Mouse (Mus musculus): Measurements from ENCODE around the gene Dolpp1. TPM values are rescaled to one million over a fixed set of nuclear protein-coding genes. Genes with fewer than 3 reads are reported as not detected.

The Dolpp1 gene
- polyA plus RNA-seq, 1 experiment = not detected

- Histone ChIP-seq H3K4me3 (ENCODE audit: insufficient read depth, low read depth, low read length) (no peak overlapping the region), H3K4me1 (ENCODE audit: control insufficient read depth, insufficient read depth, low read length) (peaks cover 21% of the 10 kb centered on the region), H3K27ac (ENCODE audit: insufficient read depth, low read depth, low read length) (no peak overlapping the region)
- TF ChIP-seq POLR2A (IDR thresholded peaks at IDR 0.05; ENCODE audit: insufficient read depth, low read depth, low read length) = no peak
- TF ChIP-seq CTCF (IDR thresholded peaks at IDR 0.05; ENCODE audit: insufficient read depth, low read depth, low read length) = no peak
- 83% methylated on average over 9 of the region's 9 CpGs for WGBS
These were observed 5.1 kb upstream of the Dolpp1 start for GRCm38 (mm10) chr2:30386913-30387312.

- 94% methylated on average over 2 of the region's 2 CpGs for WGBS
These were observed 3.1 kb upstream of the Dolpp1 start for GRCm38 (mm10) chr2:30389000-30389399.

GRCm38 (mm10) chr2:30392577-30393369, 719 bp downstream of the Dolpp1 start:
- Histone ChIP-seq H3K4me3 (ENCODE audit: insufficient read depth, low read depth, low read length) (peak overlapping the region; percentile 61), H3K4me1 (ENCODE audit: control insufficient read depth, insufficient read depth, low read length) (peaks cover 19% of the 10 kb centered on the region), H3K27ac (ENCODE audit: insufficient read depth, low read depth, low read length) (peak overlapping the region; percentile 81)
- TF ChIP-seq CTCF (IDR thresholded peaks at IDR 0.05; ENCODE audit: insufficient read depth, low read depth, low read length) = no peak
- TF ChIP-seq POLR2A (IDR thresholded peaks at IDR 0.05; ENCODE audit: insufficient read depth, low read depth, low read length) = no peak
- WGBS = 2% methylated on average over 54 of the region's 54 CpGs

More at GRCm38 (mm10) chr2:30389000-30389399, 3.1 kb upstream of the Dolpp1 start:
- H3K4me3 ChIP-seq (ENCODE audit: insufficient read depth, low read depth, low read length) = no peak overlapping the region
- peaks cover 33% of the 10 kb centered on the region for H3K4me1 ChIP-seq (ENCODE audit: control insufficient read depth, insufficient read depth, low read length)
- TF ChIP-seq CTCF (IDR thresholded peaks at IDR 0.05; ENCODE audit: insufficient read depth, low read depth, low read length) = no peak
- no peak for TF ChIP-seq POLR2A (IDR thresholded peaks at IDR 0.05; ENCODE audit: insufficient read depth, low read depth, low read length)
- no peak overlapping the region for H3K27ac ChIP-seq (ENCODE audit: insufficient read depth, low read depth, low read length)

- Histone ChIP-seq H3K4me1 (ENCODE audit: control insufficient read depth, insufficient read depth, low read length) (peaks cover 19% of the 10 kb centered on the region), H3K4me3 (ENCODE audit: insufficient read depth, low read depth, low read length) (peak overlapping the region; percentile 61), H3K27ac (ENCODE audit: insufficient read depth, low read depth, low read length) (no peak overlapping the region)
- 50% methylated on average over 1 of the region's 1 CpGs for WGBS
- TF ChIP-seq POLR2A (IDR thresholded peaks at IDR 0.05; ENCODE audit: insufficient read depth, low read depth, low read length) (no peak), CTCF (IDR thresholded peaks at IDR 0.05; ENCODE audit: insufficient read depth, low read depth, low read length) (no peak)
These were observed 1.3 kb downstream of the Dolpp1 start for GRCm38 (mm10) chr2:30393370-30393656.

DNA sequence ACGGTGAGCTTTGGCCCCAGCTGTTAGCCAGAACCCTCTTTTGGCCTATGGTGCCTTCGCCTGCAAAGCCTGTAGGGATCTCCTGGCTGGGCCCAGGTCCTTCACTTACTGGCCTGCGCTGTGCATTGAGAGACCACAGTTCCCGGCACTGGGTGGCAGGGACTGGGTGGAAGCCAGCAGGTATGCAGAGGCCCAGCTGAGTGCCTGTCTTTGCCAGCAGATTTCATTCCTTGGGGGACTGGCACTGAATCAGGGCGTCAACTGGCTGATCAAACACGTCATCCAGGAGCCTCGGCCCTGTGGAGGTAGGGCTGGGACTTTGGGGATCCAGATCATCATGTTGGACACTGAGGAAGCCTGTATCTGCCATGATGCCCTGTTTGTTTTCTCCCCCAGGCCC, 3.7 kb downstream of the Dolpp1 start:
- TF ChIP-seq CTCF (IDR thresholded peaks at IDR 0.05; ENCODE audit: insufficient read depth, low read depth, low read length) (no peak), POLR2A (IDR thresholded peaks at IDR 0.05; ENCODE audit: insufficient read depth, low read depth, low read length) (no peak)
- Histone ChIP-seq H3K4me1 (ENCODE audit: control insufficient read depth, insufficient read depth, low read length) (peaks cover 25% of the 10 kb centered on the region), H3K27ac (ENCODE audit: insufficient read depth, low read depth, low read length) (no peak overlapping the region), H3K4me3 (ENCODE audit: insufficient read depth, low read depth, low read length) (no peak overlapping the region)
- WGBS = 87% methylated on average over 7 of the region's 7 CpGs

GRCm38 (mm10) chr2:30396246-30396645, 4.2 kb downstream of the Dolpp1 start:
- Histone ChIP-seq H3K27ac (ENCODE audit: insufficient read depth, low read depth, low read length) (no peak overlapping the region), H3K4me1 (ENCODE audit: control insufficient read depth, insufficient read depth, low read length) (peaks cover 23% of the 10 kb centered on the region), H3K4me3 (ENCODE audit: insufficient read depth, low read depth, low read length) (no peak overlapping the region)
- TF ChIP-seq CTCF (IDR thresholded peaks at IDR 0.05; ENCODE audit: insufficient read depth, low read depth, low read length) (no peak), POLR2A (IDR thresholded peaks at IDR 0.05; ENCODE audit: insufficient read depth, low read depth, low read length) (no peak)
- WGBS = 85% methylated on average over 7 of the region's 7 CpGs

DNA sequence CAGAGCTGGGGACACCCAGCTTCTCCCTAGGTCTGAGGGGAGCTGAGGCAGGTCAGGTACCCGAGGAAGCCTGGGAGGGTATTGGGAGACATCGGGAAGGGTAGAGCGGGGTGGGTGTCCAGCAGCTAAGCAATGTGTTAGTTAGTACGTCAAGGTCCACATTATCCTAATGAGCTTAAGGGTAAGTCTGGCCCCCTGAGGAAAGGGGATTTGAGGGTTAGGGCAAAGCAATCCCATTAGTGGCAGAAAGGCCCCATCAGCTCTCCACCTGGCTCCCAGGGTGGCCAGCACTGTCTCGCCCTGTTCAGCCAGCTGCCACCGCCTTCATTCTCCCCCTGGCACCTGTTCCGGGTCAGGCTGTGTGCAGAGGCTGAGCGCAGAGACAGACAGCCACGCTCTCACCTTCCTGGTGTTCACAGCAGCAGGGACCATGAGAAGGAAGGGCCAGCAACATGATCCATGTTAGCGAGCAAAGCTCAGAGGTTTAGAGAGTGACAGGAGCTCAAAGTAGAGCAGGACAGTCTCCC, 6.0 kb downstream of the Dolpp1 start:
- TF ChIP-seq CTCF (IDR thresholded peaks at IDR 0.05; ENCODE audit: insufficient read depth, low read depth, low read length) = no peak
- TF ChIP-seq POLR2A (IDR thresholded peaks at IDR 0.05; ENCODE audit: insufficient read depth, low read depth, low read length) = no peak
- 77% methylated on average over 10 of the region's 10 CpGs for WGBS
- no peak overlapping the region for H3K27ac ChIP-seq (ENCODE audit: insufficient read depth, low read depth, low read length)
- no peak overlapping the region for H3K4me3 ChIP-seq (ENCODE audit: insufficient read depth, low read depth, low read length)
- peaks cover 18% of the 10 kb centered on the region for H3K4me1 ChIP-seq (ENCODE audit: control insufficient read depth, insufficient read depth, low read length)

GRCm38 (mm10) chr2:30399191-30400171, 7.4 kb downstream of the Dolpp1 start:
- WGBS = 30% methylated on average over 20 of the region's 20 CpGs
- Histone ChIP-seq H3K4me1 (ENCODE audit: control insufficient read depth, insufficient read depth, low read length) (peaks cover 8% of the 10 kb centered on the region; the same call in 1 of the 2 replicates), H3K4me3 (ENCODE audit: insufficient read depth, low read depth, low read length) (no peak overlapping the region), H3K27ac (ENCODE audit: insufficient read depth, low read depth, low read length) (peak overlapping the region; percentile 6; the same call in 1 of the 2 replicates)
- TF ChIP-seq POLR2A (IDR thresholded peaks at IDR 0.05; ENCODE audit: insufficient read depth, low read depth, low read length) (no peak), CTCF (IDR thresholded peaks at IDR 0.05; ENCODE audit: insufficient read depth, low read depth, low read length) (no peak)

Data from olfactory bulb, adult 2 months (tissue).